Mouse (Mus musculus) heart, embryonic 11.5 days (tissue): ENCODE measurements at regions not wholly inside any gene's neighbourhood (a gene's known extent, or its start where the extent isn't known, plus 50 kb on each side); places are given as distances from the start of the nearest gene placed in this dataset.

ENCODE experiments used
- ATAC-seq: fragments of 200-750 bp; cut with Nextera tagmentation; replicated peaks from 2 replicates; pipeline ENCODE4 v1.8.0; 2017; ENCODE audit warnings: moderate library complexity; ENCODE audit not compliant: insufficient number of reproducible peaks, low FRiP score, low TSS enrichment
- H3K27ac ChIP-seq: fragments of 300-500 bp; sonication (generic); 2 replicates; pipeline ENCODE4 v1.5.1; 2014; ENCODE audit warnings: mild to moderate bottlenecking, low read depth, low read length
- H3K27me3 ChIP-seq: fragments of 300-500 bp; sonication (generic); 2 replicates; pipeline ENCODE4 v1.6.1; 2014; ENCODE audit warnings: mild to moderate bottlenecking, low read length, mixed read lengths; ENCODE audit not compliant: control insufficient read depth, insufficient read depth
- H3K36me3 ChIP-seq: fragments of 300-500 bp; sonication (generic); 2 replicates; pipeline ENCODE4 v1.6.1; 2014; ENCODE audit warnings: mild to moderate bottlenecking, low read length, moderate library complexity, mixed read lengths; ENCODE audit not compliant: control insufficient read depth, insufficient read depth
- H3K4me1 ChIP-seq: fragments of 300-500 bp; sonication (generic); 2 replicates; pipeline ENCODE4 v1.6.1; 2014; ENCODE audit warnings: low read length; ENCODE audit not compliant: control insufficient read depth, insufficient read depth
- H3K4me2 ChIP-seq: fragments of 300-500 bp; sonication (generic); 2 replicates; pipeline ENCODE4 v1.6.1; 2014; ENCODE audit warnings: mild to moderate bottlenecking, moderate library complexity
- H3K4me3 ChIP-seq: fragments of 300-500 bp; sonication (generic); 2 replicates; pipeline ENCODE4 v1.5.1; 2014; ENCODE audit warnings: low read depth, low read length
- H3K9ac ChIP-seq: fragments of 300-500 bp; sonication (generic); 2 replicates; pipeline ENCODE4 v1.6.1; 2014; ENCODE audit warnings: mild to moderate bottlenecking, low read depth, low read length, moderate library complexity
- H3K9me3 ChIP-seq: fragments of 300-500 bp; sonication (generic); replicated peaks from 2 replicates; pipeline ENCODE4 v1.6.1; 2016; ENCODE audit warnings: low read length; ENCODE audit not compliant: control insufficient read depth
- WGBS: fragments of 180-500 bp; shearing (Covaris S2); extraction: QIAGEN DNeasy Blood & Tissue Kit; methylation state at CpG from one replicate; pipeline ENCODE4 v1.1.7; 2014; ENCODE audit not compliant: insufficient replicate concordance; 5-methylcytosine and 5-hydroxymethylcytosine counted together

DNA sequence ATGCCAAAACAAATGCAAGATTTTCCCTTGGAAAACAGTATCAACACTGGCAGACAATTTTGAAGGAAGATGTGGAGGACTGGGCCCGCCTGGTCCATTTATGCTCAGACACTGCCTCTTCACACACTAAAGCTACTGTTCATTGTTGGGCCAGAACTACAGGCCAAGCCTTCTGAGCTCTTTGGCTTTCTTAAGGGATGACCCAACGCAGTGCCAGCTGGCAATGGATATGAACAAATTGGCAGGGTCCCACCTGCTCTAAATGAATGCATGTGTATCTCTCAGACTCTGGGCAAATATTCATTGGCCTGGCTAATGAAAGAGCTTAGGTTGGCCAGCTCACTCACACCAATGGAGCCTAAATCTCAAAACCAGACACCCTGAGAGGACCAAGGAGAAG lies 190.0 kb upstream of the Sfrp2 start:
- H3K27ac ChIP-seq = no peak overlapping the region
- H3K36me3 ChIP-seq = no peaks in the 10 kb centered on the region
- H3K9ac ChIP-seq = no peak overlapping the region
- H3K27me3 ChIP-seq = no peaks in the 10 kb centered on the region
- H3K4me3 ChIP-seq = no peak overlapping the region
- H3K9me3 ChIP-seq = no peaks in the 10 kb centered on the region
- 74% methylated on average over 2 of the region's 2 CpGs for WGBS
- no peaks in the 10 kb centered on the region for H3K4me1 ChIP-seq
- ATAC-seq = no peak
- H3K4me2 ChIP-seq = no peak overlapping the region

DNA sequence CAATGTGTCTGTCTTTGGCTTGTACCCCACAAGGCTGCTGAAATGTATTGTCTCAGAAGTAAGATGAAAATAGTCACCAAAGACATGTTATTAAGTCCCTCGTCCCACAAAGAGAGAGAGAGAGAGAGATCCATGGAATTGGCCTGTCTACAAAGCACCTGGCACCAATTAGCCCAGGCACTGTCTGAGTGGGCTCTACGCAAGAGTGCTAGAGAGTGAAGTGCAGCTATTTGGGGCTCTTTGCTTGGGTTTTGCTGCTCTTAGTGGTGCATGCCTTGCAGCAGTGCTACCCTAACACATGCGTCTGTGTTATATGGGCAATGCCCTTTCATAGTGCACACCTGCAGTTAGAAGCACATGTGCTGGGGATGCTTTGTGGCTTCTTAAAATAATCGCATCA lies 185.4 kb upstream of the Sfrp2 start:
- Histone ChIP-seq H3K9me3 (no peaks in the 10 kb centered on the region), H3K27ac (no peak overlapping the region), H3K27me3 (no peaks in the 10 kb centered on the region), H3K36me3 (no peaks in the 10 kb centered on the region), H3K4me2 (no peak overlapping the region), H3K4me1 (no peaks in the 10 kb centered on the region), H3K4me3 (no peak overlapping the region), H3K9ac (no peak overlapping the region)
- WGBS = 67% methylated on average over 4 of the region's 4 CpGs
- ATAC-seq = no peak

DNA sequence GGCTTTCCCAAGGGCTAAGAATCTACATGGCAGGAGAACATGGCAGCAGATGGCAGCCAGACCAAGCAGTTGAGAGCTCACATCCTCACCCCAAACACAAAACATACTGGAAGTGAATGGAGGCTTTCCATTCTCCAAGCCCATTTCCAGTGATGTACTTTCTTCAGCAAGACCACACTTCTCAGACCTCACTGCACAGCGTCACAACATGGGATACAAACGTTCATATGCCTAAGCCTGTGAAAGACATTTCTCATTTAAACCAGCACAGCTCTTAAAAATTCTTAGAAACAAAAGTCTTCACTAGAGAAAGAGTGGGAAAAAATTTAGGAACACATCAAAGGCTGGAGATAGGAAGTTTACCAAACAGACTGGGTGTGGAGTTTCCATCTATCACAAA lies 183.9 kb upstream of the Sfrp2 start:
- H3K9ac ChIP-seq = no peak overlapping the region
- no peaks in the 10 kb centered on the region for H3K27me3 ChIP-seq
- WGBS = 71% methylated on average over 2 of the region's 2 CpGs
- H3K4me2 ChIP-seq = no peak overlapping the region
- H3K9me3 ChIP-seq = no peaks in the 10 kb centered on the region
- no peak overlapping the region for H3K27ac ChIP-seq
- no peaks in the 10 kb centered on the region for H3K36me3 ChIP-seq
- H3K4me1 ChIP-seq = no peaks in the 10 kb centered on the region
- no peak for ATAC-seq
- no peak overlapping the region for H3K4me3 ChIP-seq

DNA sequence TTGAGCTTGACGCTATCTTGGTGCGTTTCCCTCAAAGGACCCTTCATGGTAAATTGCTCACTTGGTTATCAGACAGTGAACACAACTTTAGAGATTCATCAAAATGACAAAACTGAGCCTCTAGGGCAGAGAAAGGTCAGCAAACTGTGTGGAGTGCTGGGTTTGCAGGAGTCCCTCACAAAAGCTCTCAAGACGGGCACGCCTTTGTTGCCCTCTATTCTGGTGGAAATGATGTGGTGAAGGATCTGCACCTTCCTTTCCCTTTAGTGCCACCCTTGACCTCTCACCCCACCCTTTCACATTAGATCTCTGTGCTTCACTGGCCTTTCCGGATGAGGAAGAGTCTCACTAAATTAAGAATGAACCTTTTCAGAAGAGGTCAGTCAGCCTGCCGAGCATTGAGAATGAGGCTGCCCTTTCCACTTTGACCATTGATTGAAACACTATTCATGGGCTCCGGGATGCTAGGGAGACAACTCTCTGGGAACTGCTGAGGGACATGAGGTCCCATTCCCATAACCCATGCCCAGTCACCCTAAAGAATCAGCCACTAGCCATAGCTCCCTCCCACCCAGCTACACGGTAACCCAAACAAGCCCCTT lies 182.9 kb upstream of the Sfrp2 start:
- no peak overlapping the region for H3K4me3 ChIP-seq
- ATAC-seq = no peak
- 76% methylated on average over 8 of the region's 8 CpGs for WGBS
- no peak overlapping the region for H3K4me2 ChIP-seq
- no peak overlapping the region for H3K9ac ChIP-seq
- H3K36me3 ChIP-seq = no peaks in the 10 kb centered on the region
- no peaks in the 10 kb centered on the region for H3K4me1 ChIP-seq
- no peak overlapping the region for H3K27ac ChIP-seq
- no peaks in the 10 kb centered on the region for H3K27me3 ChIP-seq
- H3K9me3 ChIP-seq = no peaks in the 10 kb centered on the region

DNA sequence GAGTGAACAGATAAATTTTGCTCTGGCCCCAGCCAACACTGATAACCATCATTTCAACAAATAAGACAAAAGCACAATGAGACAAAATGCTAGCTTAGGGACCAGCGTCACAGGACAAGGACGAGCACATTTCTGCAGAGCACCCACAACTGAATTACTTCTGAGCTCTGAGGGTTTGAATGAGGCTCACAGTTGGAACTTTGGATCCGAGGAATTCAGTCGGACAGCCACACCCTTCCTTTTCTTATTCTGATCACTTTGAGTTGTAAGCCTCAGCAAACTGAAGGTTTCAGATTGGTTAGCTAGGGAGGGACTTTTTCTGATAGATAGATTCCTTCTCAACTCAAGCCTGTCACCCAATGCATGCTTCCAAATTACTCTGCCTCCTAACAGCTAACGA lies 180.0 kb upstream of the Sfrp2 start:
- H3K27me3 ChIP-seq = no peaks in the 10 kb centered on the region
- no peaks in the 10 kb centered on the region for H3K36me3 ChIP-seq
- no peaks in the 10 kb centered on the region for H3K4me1 ChIP-seq
- no peak for ATAC-seq
- WGBS = 78% methylated on average over 5 of the region's 5 CpGs
- H3K9ac ChIP-seq = no peak overlapping the region
- H3K4me2 ChIP-seq = no peak overlapping the region
- no peaks in the 10 kb centered on the region for H3K9me3 ChIP-seq
- no peak overlapping the region for H3K27ac ChIP-seq
- H3K4me3 ChIP-seq = no peak overlapping the region

DNA sequence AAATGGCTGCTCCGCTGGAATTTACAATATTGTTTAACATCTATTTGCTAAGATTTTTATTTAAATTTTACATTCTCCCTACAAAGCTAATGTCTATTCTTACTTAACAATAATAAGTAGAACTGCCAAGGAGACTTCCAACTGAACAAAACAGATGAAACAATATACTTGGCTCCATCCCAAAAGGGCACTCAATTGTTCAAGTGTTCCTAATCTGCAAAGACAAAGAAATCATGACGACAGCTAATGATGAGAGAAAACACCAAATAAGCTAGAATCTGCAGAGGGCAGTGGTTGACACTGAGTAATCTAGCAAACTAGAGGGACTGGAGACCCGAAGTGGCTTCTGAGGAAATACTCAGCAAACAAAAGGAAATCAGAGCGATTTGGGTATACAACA lies 179.6 kb upstream of the Sfrp2 start:
- Histone ChIP-seq H3K27me3 (no peaks in the 10 kb centered on the region), H3K36me3 (no peaks in the 10 kb centered on the region), H3K4me3 (no peak overlapping the region), H3K27ac (no peak overlapping the region), H3K4me1 (no peaks in the 10 kb centered on the region), H3K9me3 (no peaks in the 10 kb centered on the region), H3K4me2 (no peak overlapping the region), H3K9ac (no peak overlapping the region)
- WGBS = 62% methylated on average over 4 of the region's 4 CpGs
- no peak for ATAC-seq

DNA sequence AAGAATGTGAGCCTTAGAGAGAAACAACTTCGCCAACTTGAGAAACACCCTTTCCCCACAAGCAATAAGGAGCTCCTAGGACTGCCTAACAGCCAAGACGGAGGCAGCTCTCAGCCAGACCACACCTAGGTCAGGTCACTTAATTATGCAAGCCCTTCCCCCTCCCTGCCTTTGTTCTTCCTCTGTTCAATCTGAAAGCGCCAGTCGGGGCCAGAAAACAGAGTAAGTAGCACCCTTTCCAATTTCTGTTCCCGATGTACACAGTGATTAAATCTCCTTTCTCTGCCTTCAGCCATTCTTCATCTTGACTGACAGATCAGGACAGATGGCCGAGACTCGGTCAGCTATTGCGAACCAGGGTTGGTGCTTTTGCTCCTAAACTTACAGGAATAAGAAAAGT lies 177.0 kb upstream of the Sfrp2 start:
- no peak overlapping the region for H3K27ac ChIP-seq
- no peaks in the 10 kb centered on the region for H3K36me3 ChIP-seq
- no peak overlapping the region for H3K4me3 ChIP-seq
- 35% methylated on average over 8 of the region's 8 CpGs for WGBS
- ATAC-seq = no peak
- no peaks in the 10 kb centered on the region for H3K4me1 ChIP-seq
- no peak overlapping the region for H3K4me2 ChIP-seq
- no peaks in the 10 kb centered on the region for H3K9me3 ChIP-seq
- H3K9ac ChIP-seq = no peak overlapping the region
- no peaks in the 10 kb centered on the region for H3K27me3 ChIP-seq

DNA sequence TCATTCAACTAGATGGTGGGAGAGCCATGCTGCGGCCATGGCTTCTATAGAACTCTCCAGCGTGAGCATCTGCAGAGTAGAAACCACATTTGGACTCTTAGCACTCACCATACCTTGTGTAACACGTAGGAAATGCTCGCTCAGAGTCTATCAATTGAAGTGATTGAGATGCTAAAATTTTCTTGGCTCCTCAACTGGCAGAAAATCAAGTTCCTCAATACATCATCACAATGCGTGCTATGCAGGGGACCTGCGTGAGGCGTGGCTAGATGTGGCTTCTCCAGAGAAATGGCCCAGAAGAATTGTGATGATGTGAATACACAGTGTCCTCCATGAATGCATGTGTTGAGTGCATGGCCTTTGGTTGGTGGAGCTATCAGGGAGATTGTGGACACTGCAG lies 174.9 kb upstream of the Sfrp2 start:
- Histone ChIP-seq H3K9me3 (no peaks in the 10 kb centered on the region), H3K27me3 (no peaks in the 10 kb centered on the region), H3K27ac (no peak overlapping the region), H3K9ac (no peak overlapping the region), H3K4me3 (no peak overlapping the region), H3K4me2 (no peak overlapping the region), H3K4me1 (no peaks in the 10 kb centered on the region), H3K36me3 (no peaks in the 10 kb centered on the region)
- WGBS = 87% methylated on average over 7 of the region's 7 CpGs
- no peak for ATAC-seq

DNA sequence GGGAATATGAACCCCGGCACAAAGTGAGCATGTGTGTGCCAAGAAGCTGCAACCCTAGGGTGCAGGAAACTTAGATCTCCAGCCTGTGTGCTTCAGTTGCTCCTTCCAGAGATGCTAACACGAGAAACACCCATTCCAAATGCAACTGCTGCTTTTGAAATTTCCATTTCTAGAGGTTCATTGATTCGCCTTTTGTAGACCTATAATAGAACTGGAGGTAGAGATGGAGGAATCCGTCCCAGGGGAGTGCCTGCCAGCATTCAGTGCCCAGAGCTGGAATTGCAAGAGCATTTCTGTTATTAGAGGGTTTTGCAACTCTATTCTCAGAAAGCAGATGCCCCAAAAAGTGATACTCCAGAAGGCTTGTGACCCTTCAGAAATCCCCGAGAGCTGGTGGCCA lies 172.8 kb upstream of the Sfrp2 start:
- no peak for ATAC-seq
- no peaks in the 10 kb centered on the region for H3K27me3 ChIP-seq

More for the DNA sequence above, 172.8 kb upstream of the Sfrp2 start:
- no peak overlapping the region for H3K27ac ChIP-seq
- no peaks in the 10 kb centered on the region for H3K9me3 ChIP-seq
- H3K4me2 ChIP-seq = no peak overlapping the region
- H3K4me1 ChIP-seq = no peaks in the 10 kb centered on the region
- WGBS = 73% methylated on average over 5 of the region's 5 CpGs
- H3K4me3 ChIP-seq = no peak overlapping the region
- no peaks in the 10 kb centered on the region for H3K36me3 ChIP-seq
- H3K9ac ChIP-seq = no peak overlapping the region
